ENCODE assay signal across 20 mouse cellular contexts in the genomic region with DNA sequence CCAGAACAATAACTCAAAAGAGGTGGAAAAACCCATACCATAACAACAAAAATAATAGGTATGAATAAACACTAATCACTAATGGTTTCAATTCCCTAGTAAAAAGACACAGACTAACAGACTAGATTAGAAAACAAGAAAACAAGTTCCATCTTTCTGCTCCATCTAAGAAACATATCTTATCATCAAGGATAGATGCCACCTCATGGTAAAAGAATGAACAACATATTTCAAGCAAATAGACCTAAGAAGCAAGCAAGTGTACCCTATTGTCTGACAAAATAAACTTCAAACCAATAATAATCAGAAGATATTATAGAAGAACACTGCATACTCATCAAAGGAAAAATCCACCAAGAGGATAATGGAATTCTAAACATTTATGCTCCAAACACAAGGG.
DNase-seq lines count a peak whose midpoint lies in the region; ATAC-seq and TF ChIP-seq lines count a peak whose summit lies in the region.
"Had no signal": no experiment of that assay in that cellular context is flagged by ENCODE, and none has a peak within 500 bp of the region (broad histone marks: within the 10 kb centered on the region; RNA-seq: fewer than 3 reads in every experiment).

No protein-coding gene starts in this region.

- no peaks in the 10 kb centered on the region for H3K79me2 ChIP-seq in heart, adult 2 months (replicated peaks; ENCODE audit: control insufficient read depth, insufficient read depth, low read length)
- H3K79me2 ChIP-seq in MEL (ENCODE audit: control insufficient read depth, insufficient read depth, low read length, poor library complexity) = no peaks in the 10 kb centered on the region

- peak; percentile 35 for TF ChIP-seq CTCF in heart, adult 2 months (IDR thresholded peaks at IDR 0.05)
- no peak for TF ChIP-seq CTCF in lung, embryonic 14.5 days (IDR thresholded peaks at IDR 0.05; ENCODE audit: low read depth)
- TF ChIP-seq CTCF in MEL (IDR thresholded peaks at IDR 0.05 in 2 of 3, conservative IDR thresholded peaks at IDR 0.05 in 1 of 3; ENCODE audit: control insufficient read depth in 1 of 3, insufficient read depth in 1 of 3, low read depth in 2 of 3, low read length in 3 of 3, poor library complexity in 1 of 3, severe bottlenecking in 1 of 3) = peak in 1 of 3 experiments; percentile 44; a peak in 2 of 6 replicates

- ATAC-seq in lung, embryonic 14.5 days (ENCODE audit: insufficient read depth) = no peak
- ATAC-seq: inflammation-experienced regulatory T-cells, adult 6 months had no signal

- intact Hi-C loops in heart, adult 2 months (cut with DNase I) = no loop called here

- H3K36me3 ChIP-seq in heart, adult 2 months (ENCODE audit: control insufficient read depth, insufficient read depth, low read length) = no peaks in the 10 kb centered on the region
- no peaks in the 10 kb centered on the region for H3K36me3 ChIP-seq in heart, embryonic 10.5 days
- H3K36me3 ChIP-seq in lung, embryonic 14.5 days (ENCODE audit: insufficient read depth) = no peaks in the 10 kb centered on the region
- H3K36me3 ChIP-seq in MEL (ENCODE audit: control insufficient read depth in 1 of 2, insufficient read depth in 2 of 2, low read length in 2 of 2) = no peaks in the 10 kb centered on the region
- H3K36me3 ChIP-seq: embryonic facial prominence, embryonic 13.5 days; forebrain, embryonic 12.5 days; G1E; heart, embryonic 13.5 days; hindbrain, embryonic 15.5 days had no signal

- no peak for DNase-seq in heart, adult 2 months
- no peak for DNase-seq in heart, embryonic 10.5 days (ENCODE audit: low spot score)
- DNase-seq in lung, embryonic 14.5 days = peak; percentile 10
- no peak for DNase-seq in lung, postnatal 25 days (ENCODE audit: low spot score)
- DNase-seq in MEL (ENCODE audit: low read depth, low spot score) = peak; percentile 30
- DNase-seq in right cerebral cortex, postnatal 4 days = no peak
- no peak for DNase-seq in ovary, postnatal 14 days (ENCODE audit: low spot score)
- DNase-seq: adrenal gland, postnatal 14 days; cerebellum, adult 11-12 months; cerebellum, adult 9-11 months; cerebellum, postnatal 36 days; gastrocnemius, postnatal 10 days; heart, postnatal 36 days; kidney, adult 18-20 months had no signal

- H3K27ac ChIP-seq in heart, adult 2 months = no peak overlapping the region
- no peak overlapping the region for H3K27ac ChIP-seq in heart, embryonic 10.5 days
- H3K27ac ChIP-seq in lung, embryonic 14.5 days (ENCODE audit: low read depth) = no peak overlapping the region
- no peak overlapping the region for H3K27ac ChIP-seq in MEL (ENCODE audit: control insufficient read depth, low read depth, low read length)
- H3K27ac ChIP-seq: embryonic facial prominence, embryonic 13.5 days; forebrain, embryonic 12.5 days; heart, embryonic 13.5 days; hindbrain, embryonic 15.5 days had no signal

- no peak overlapping the region for H3K9ac ChIP-seq in heart, adult 2 months (ENCODE audit: low read depth, low read length)
- no peak overlapping the region for H3K9ac ChIP-seq in lung, embryonic 14.5 days
- H3K9ac ChIP-seq in MEL (ENCODE audit: control insufficient read depth, low read depth, low read length, poor library complexity, severe bottlenecking) = no peak overlapping the region
- H3K9ac ChIP-seq: embryonic facial prominence, embryonic 13.5 days; forebrain, embryonic 12.5 days; heart, embryonic 13.5 days; hindbrain, embryonic 15.5 days had no signal

- H3K4me1 ChIP-seq in heart, adult 2 months (ENCODE audit: control insufficient read depth, insufficient read depth, low read length) = no peaks in the 10 kb centered on the region
- H3K4me1 ChIP-seq in heart, embryonic 10.5 days = no peaks in the 10 kb centered on the region
- no peaks in the 10 kb centered on the region for H3K4me1 ChIP-seq in lung, embryonic 14.5 days (ENCODE audit: insufficient read depth)
- H3K4me1 ChIP-seq in MEL (ENCODE audit: control insufficient read depth in 1 of 2, insufficient read depth in 2 of 2, low read length in 2 of 2) = no peaks in the 10 kb centered on the region
- H3K4me1 ChIP-seq: embryonic facial prominence, embryonic 13.5 days; forebrain, embryonic 12.5 days; heart, embryonic 13.5 days; hindbrain, embryonic 15.5 days had no signal

- no peaks in the 10 kb centered on the region for H3K9me3 ChIP-seq in heart, embryonic 10.5 days
- no peaks in the 10 kb centered on the region for H3K9me3 ChIP-seq in lung, embryonic 14.5 days (ENCODE audit: low read depth, low read length)
- H3K9me3 ChIP-seq in MEL (replicated peaks; ENCODE audit: insufficient read depth, low read length) = no peaks in the 10 kb centered on the region
- H3K9me3 ChIP-seq: embryonic facial prominence, embryonic 13.5 days; forebrain, embryonic 12.5 days; G1E; heart, embryonic 13.5 days; hindbrain, embryonic 15.5 days had no signal

- TF ChIP-seq RAD21 in MEL (IDR thresholded peaks at IDR 0.05; ENCODE audit: low read depth, low read length) = peak; percentile 41

- H3K4me2 ChIP-seq in lung, embryonic 14.5 days = no peak overlapping the region
- H3K4me2 ChIP-seq: embryonic facial prominence, embryonic 13.5 days; forebrain, embryonic 12.5 days; heart, embryonic 13.5 days; hindbrain, embryonic 15.5 days had no signal

- no peak for TF ChIP-seq EP300 in heart, adult 2 months (IDR thresholded peaks at IDR 0.05; ENCODE audit: insufficient read depth, low read depth, low read length)
- no peak for TF ChIP-seq EP300 in MEL (IDR thresholded peaks at IDR 0.05; ENCODE audit: low read depth in 1 of 2, low read length in 2 of 2)

- H3K27me3 ChIP-seq in heart, adult 2 months (ENCODE audit: control insufficient read depth, insufficient read depth, low read length) = no peaks in the 10 kb centered on the region
- H3K27me3 ChIP-seq in heart, embryonic 10.5 days (ENCODE audit: insufficient read depth, poor library complexity, severe bottlenecking) = no peaks in the 10 kb centered on the region
- H3K27me3 ChIP-seq in lung, embryonic 14.5 days (ENCODE audit: insufficient read depth, low read length) = no peaks in the 10 kb centered on the region
- peaks cover 0 to 4% of the 10 kb centered on the region in 2 experiments; a peak in 1 of 4 replicates for H3K27me3 ChIP-seq in MEL (ENCODE audit: control insufficient read depth in 1 of 2, insufficient read depth in 2 of 2, low read length in 2 of 2)
- H3K27me3 ChIP-seq: embryonic facial prominence, embryonic 13.5 days; forebrain, embryonic 12.5 days; heart, embryonic 13.5 days; hindbrain, embryonic 15.5 days had no signal

- H3K4me3 ChIP-seq in heart, adult 2 months = no peak overlapping the region
- H3K4me3 ChIP-seq in heart, embryonic 10.5 days = no peak overlapping the region
- H3K4me3 ChIP-seq in lung, embryonic 14.5 days (ENCODE audit: low read depth, low read length) = no peak overlapping the region
- no peak overlapping the region for H3K4me3 ChIP-seq in MEL (ENCODE audit: control insufficient read depth in 1 of 2, insufficient read depth in 1 of 2, low read depth in 2 of 2, low read length in 2 of 2)
- H3K4me3 ChIP-seq: embryonic facial prominence, embryonic 13.5 days; forebrain, embryonic 12.5 days; heart, embryonic 13.5 days; hindbrain, embryonic 15.5 days had no signal

- TF ChIP-seq POLR2A in heart, adult 2 months (IDR thresholded peaks at IDR 0.05; ENCODE audit: insufficient read depth, low read depth, low read length) = no peak
- TF ChIP-seq POLR2A in MEL (IDR thresholded peaks at IDR 0.05; ENCODE audit: control insufficient read depth in 1 of 2, insufficient read depth in 1 of 2, low read depth in 1 of 2, low read length in 2 of 2, poor library complexity in 1 of 2) = no peak

TF ChIP-seq in MEL, 35 proteins besides CTCF, POLR2A, EP300 and RAD21:
- TF ChIP-seq RCOR1 (IDR thresholded peaks at IDR 0.05; ENCODE audit: low read depth, low read length) = no peak
- TF ChIP-seq ZC3H11A (IDR thresholded peaks at IDR 0.05; ENCODE audit: low read depth, low read length) = peak; percentile 68
- TF ChIP-seq SMC3 (IDR thresholded peaks at IDR 0.05; ENCODE audit: low read depth, low read length) = peak; percentile 75

Comparison
In these comparisons a context has a peak if more than half of its experiments do, and no peak if none do; other contexts are left out.
1. DNase-seq: peak in lung, embryonic 14.5 days (single experiment) and MEL (single experiment); none in heart, adult 2 months (0 of 2), heart, embryonic 10.5 days (single experiment), lung, postnatal 25 days (single experiment), right cerebral cortex, postnatal 4 days (single experiment) and ovary, postnatal 14 days (single experiment).